In genomic region chrX:13347027-13347840, GRCm38 (mm10) we compare ENCODE assay signal across 8 mouse cellular contexts.
DNase-seq lines count a peak whose midpoint lies in the region; ATAC-seq and TF ChIP-seq lines count a peak whose summit lies in the region.

No protein-coding gene starts in this region.

- no peaks in the 10 kb centered on the region for H3K27me3 ChIP-seq in C2C12 (ENCODE audit: control insufficient read depth, insufficient read depth, insufficient read length)
- H3K27me3 ChIP-seq in heart, embryonic 14.5 days (ENCODE audit: control insufficient read depth, insufficient read depth, low read length) = peaks cover 15% of the 10 kb centered on the region
- peaks cover 25% of the 10 kb centered on the region; the same call in 1 of the 2 replicates for H3K27me3 ChIP-seq in liver, embryonic 13.5 days
- H3K27me3 ChIP-seq in stomach, embryonic 15.5 days (replicated peaks) = no peaks in the 10 kb centered on the region

- peak overlapping the region; percentile 66 for H3K27ac ChIP-seq in bone marrow macrophage, adult 2 months (ENCODE audit: insufficient read depth, low read depth, low read length)
- peak overlapping the region; percentile 85 to 90 for H3K27ac ChIP-seq in heart, embryonic 14.5 days (replicated peaks in 1 of 2; ENCODE audit: control insufficient read depth in 1 of 2, insufficient read depth in 1 of 2, low read depth in 2 of 2, low read length in 2 of 2)
- H3K27ac ChIP-seq in liver, embryonic 13.5 days = peak overlapping the region; percentile 68
- peak overlapping the region; percentile 83 for H3K27ac ChIP-seq in stomach, embryonic 15.5 days

- ATAC-seq in heart, embryonic 14.5 days (ENCODE audit: insufficient number of reproducible peaks, insufficient read depth, low FRiP score, low read depth) = peak; percentile 89
- peak; percentile 85 for ATAC-seq in liver, embryonic 13.5 days (ENCODE audit: low read depth)
- peak; percentile 90 for ATAC-seq in stomach, embryonic 15.5 days (ENCODE audit: insufficient read depth, low FRiP score, low read depth)

- H3K4me2 ChIP-seq in heart, embryonic 14.5 days (ENCODE audit: low read length) = peak overlapping the region; percentile 67
- H3K4me2 ChIP-seq in liver, embryonic 13.5 days = peak overlapping the region; percentile 61
- peak overlapping the region; percentile 59 for H3K4me2 ChIP-seq in stomach, embryonic 15.5 days

- peak overlapping the region; percentile 41 for H3ac ChIP-seq in C2C12 (ENCODE audit: control insufficient read depth, insufficient read length, low read depth)

- no peak for TF ChIP-seq POLR2A in bone marrow macrophage, adult 2 months (IDR thresholded peaks at IDR 0.05; ENCODE audit: borderline replicate concordance, low read depth, low read length)

- WGBS in heart, embryonic 14.5 days = 4% methylated on average over 27 of the region's 27 CpGs
- 4% methylated on average over 26 of the region's 27 CpGs for WGBS in liver, embryonic 13.5 days (ENCODE audit: insufficient replicate concordance)
- WGBS in stomach, embryonic 15.5 days = 5% methylated on average over 27 of the region's 27 CpGs

- H3K4me1 ChIP-seq in bone marrow macrophage, adult 2 months (ENCODE audit: control insufficient read depth, insufficient read depth, low read length) = peaks cover 10% of the 10 kb centered on the region; the same call in 1 of the 2 replicates
- peaks cover 0 to 16% of the 10 kb centered on the region in 2 experiments; a peak in 2 of 4 replicates for H3K4me1 ChIP-seq in heart, embryonic 14.5 days (ENCODE audit: control insufficient read depth in 2 of 2, insufficient read depth in 2 of 2, low read length in 2 of 2)
- H3K4me1 ChIP-seq in liver, embryonic 13.5 days (replicated peaks) = no peaks in the 10 kb centered on the region
- H3K4me1 ChIP-seq in stomach, embryonic 15.5 days = no peaks in the 10 kb centered on the region

- no peaks in the 10 kb centered on the region for H3K36me3 ChIP-seq in C2C12 (ENCODE audit: control insufficient read depth, insufficient read depth)
- no peaks in the 10 kb centered on the region for H3K36me3 ChIP-seq in heart, embryonic 14.5 days (ENCODE audit: control insufficient read depth, insufficient read depth, low read length)
- H3K36me3 ChIP-seq in liver, embryonic 13.5 days = no peaks in the 10 kb centered on the region
- H3K36me3 ChIP-seq in stomach, embryonic 15.5 days = no peaks in the 10 kb centered on the region

- no peak for TF ChIP-seq CTCF in C2C12 (IDR thresholded peaks at IDR 0.05; ENCODE audit: control insufficient read depth, insufficient read depth, insufficient read length)
- no peak for TF ChIP-seq CTCF in bone marrow macrophage, adult 2 months (IDR thresholded peaks at IDR 0.05; ENCODE audit: low read depth, low read length)

- H3K9ac ChIP-seq in heart, embryonic 14.5 days (ENCODE audit: low read length) = peak overlapping the region; percentile 66
- peak overlapping the region; percentile 45; the same call in 1 of the 2 replicates for H3K9ac ChIP-seq in liver, embryonic 13.5 days
- H3K9ac ChIP-seq in stomach, embryonic 15.5 days = no peak overlapping the region

- no peaks in the 10 kb centered on the region for H3K79me2 ChIP-seq in C2C12 (ENCODE audit: control insufficient read depth, insufficient read depth)

- no peaks in the 10 kb centered on the region for H3K79me3 ChIP-seq in C2C12 (ENCODE audit: low read depth)

- peak overlapping the region; percentile 26 for H3K4me3 ChIP-seq in C2C12 (ENCODE audit: insufficient read depth, poor library complexity, severe bottlenecking)
- H3K4me3 ChIP-seq in bone marrow macrophage, adult 2 months (ENCODE audit: insufficient read depth, low read length) = peak overlapping the region; percentile 68
- peak overlapping the region; percentile 46 to 52 for H3K4me3 ChIP-seq in heart, embryonic 14.5 days (ENCODE audit: control insufficient read depth in 1 of 2, insufficient read depth in 1 of 2, low read depth in 1 of 2, low read length in 2 of 2)
- H3K4me3 ChIP-seq in liver, embryonic 13.5 days (replicated peaks) = peak overlapping the region; percentile 51
- peak overlapping the region; percentile 43 for H3K4me3 ChIP-seq in stomach, embryonic 15.5 days (replicated peaks)

- no peaks in the 10 kb centered on the region for H3K9me3 ChIP-seq in heart, embryonic 14.5 days (ENCODE audit: control insufficient read depth, low read length)
- no peaks in the 10 kb centered on the region for H3K9me3 ChIP-seq in liver, embryonic 13.5 days (replicated peaks)
- H3K9me3 ChIP-seq in stomach, embryonic 15.5 days = no peaks in the 10 kb centered on the region

- peak; percentile 24 for DNase-seq in fibroblast of lung, adult 2 months (ENCODE audit: low read depth)
- DNase-seq in kidney, postnatal 14 days = peak; percentile 76
- DNase-seq in liver, embryonic 13.5 days = peak; percentile 29
- DNase-seq in natural killer cell, adult 2 months (ENCODE audit: low spot score in 2 of 2) = peak; percentile 42 to 51

TF ChIP-seq in C2C12, 6 proteins besides CTCF, POLR2A, EP300 and RAD21:
- peak; percentile 75 for TF ChIP-seq CEBPB (IDR thresholded peaks at IDR 0.05; ENCODE audit: low read depth)
- TF ChIP-seq FOSL1 (IDR thresholded peaks at IDR 0.05; ENCODE audit: insufficient read depth, low read length, poor library complexity, severe bottlenecking) = no peak
- TF ChIP-seq MAX (IDR thresholded peaks at IDR 0.05) = no peak
- TF ChIP-seq MYOD1 (IDR thresholded peaks at IDR 0.05; ENCODE audit: control insufficient read depth, insufficient read length, low read depth) = no peak
TF ChIP-seq in C2C12: peak in this region for 1.

Comparison
In these comparisons a context has a peak if more than half of its experiments do, and no peak if none do; other contexts are left out.
1. Peak in every context shown above with its lines: DNase-seq, ATAC-seq, H3K4me3 ChIP-seq and H3K27ac ChIP-seq.
2. DNase-seq: peak in every context shown above with its lines; median percentile 76 in kidney, postnatal 14 days; 46 in natural killer cell, adult 2 months; 29 in liver, embryonic 13.5 days; 24 in fibroblast of lung, adult 2 months.